Mouse (Mus musculus): ENCODE data around the gene C1qtnf6.

Gene C1qtnf6

GRCm38 (mm10) chr15:78514393-78515146 is 16.6 kb downstream of the C1qtnf6 start:
- DNase-seq: peak; percentile 66 to 76

DNA sequence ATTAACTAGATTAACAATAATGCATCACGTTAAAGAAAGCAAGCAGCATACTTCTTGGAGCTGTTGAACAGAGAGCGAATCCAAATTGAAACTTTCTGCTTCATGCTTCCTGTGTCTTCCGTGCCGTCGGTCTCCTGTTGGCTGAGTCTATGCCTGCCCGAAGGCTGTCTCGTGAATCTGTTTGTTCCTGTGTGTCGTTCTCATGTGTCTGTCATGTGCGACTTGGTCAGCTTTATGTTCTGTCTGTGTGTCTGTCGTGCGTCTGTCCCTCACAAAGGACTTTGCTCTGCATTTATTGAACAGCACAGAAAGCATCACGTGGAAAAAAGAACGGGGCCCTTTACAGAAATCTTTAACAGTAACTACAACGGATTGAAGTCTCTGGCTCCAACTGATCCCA is 18.2 kb downstream of the C1qtnf6 start:
- no peak for DNase-seq

GRCm38 (mm10) chr15:78511951-78512350 is 19.3 kb downstream of the C1qtnf6 start:
- DNase-seq: no peak

DNA sequence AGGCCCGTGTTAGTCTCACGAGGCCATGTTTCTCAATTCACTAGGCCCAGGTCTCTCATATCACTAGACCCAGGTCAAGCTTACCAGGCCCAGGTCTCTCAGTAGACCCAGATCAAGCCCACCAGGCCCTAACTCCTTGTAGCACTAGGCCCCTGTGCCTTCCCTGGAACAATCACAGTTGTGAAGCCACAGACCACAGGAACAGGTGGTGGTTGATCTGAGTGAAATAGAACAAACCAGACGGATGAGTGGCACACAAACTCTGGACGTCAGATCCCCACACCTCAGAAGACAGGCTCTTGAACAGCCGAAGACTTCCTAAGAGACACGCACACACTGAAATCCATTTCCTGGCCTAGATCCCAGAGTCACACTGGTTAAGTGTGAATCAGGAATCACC is 20.5 kb downstream of the C1qtnf6 start:
- no peak for DNase-seq

DNA sequence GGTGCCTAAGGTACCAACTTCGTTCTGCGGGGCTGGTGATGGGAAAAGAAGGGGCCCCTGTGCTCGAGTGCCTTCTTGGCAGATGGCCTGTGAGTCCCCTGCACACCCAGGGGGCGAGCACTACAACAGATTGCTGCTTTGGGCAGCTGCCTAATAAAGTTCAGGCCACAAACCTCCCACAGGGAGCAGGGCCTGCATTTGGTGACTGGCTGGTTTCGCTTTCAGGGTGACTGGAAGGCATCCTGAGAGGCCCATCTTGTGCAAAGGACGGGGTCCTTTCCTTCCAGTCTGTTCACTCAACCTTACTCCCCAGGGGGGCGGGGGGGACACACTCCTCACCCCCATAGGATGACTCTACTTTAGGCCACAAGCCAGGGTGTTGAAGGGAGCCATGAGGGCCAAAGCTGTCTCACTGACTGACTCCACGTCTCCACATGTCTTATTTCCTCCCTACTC is 21.1 kb downstream of the C1qtnf6 start:
- no peak for DNase-seq

DNA sequence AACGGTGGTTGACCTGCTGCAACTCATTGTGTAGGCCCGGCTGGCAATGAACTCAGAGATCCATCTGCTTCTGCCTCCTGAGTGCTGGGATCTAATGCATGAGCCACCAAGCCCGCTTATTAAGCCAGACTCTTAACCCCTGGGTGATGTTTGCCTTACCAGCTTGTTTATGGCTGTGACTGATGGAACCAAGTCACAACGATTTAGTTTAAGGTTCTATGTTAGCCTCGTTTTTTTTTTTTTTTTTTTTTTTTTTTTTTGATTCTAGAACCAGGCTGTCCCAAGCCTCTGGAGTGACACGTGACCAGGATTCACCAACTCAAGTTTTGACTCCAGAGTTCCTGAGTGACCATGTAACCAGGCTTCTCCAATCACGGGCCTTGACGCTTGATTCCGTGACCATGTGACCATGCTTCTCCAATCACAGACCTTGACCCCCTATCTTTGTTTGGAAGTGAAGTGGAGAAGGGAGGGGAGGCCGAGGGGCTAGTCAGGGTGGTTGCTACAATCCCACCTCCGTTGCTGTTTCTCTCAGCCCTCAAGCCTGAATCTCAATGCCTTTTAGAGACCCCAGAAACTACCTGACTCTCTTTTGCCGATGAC is 21.8 kb downstream of the C1qtnf6 start:
- no peak for DNase-seq

GRCm38 (mm10) chr15:78508443-78508842 is 22.8 kb downstream of the C1qtnf6 start:
- no peak for DNase-seq

GRCm38 (mm10) chr15:78505541-78505940 is 25.7 kb downstream of the C1qtnf6 start:
- DNase-seq: no peak

DNA sequence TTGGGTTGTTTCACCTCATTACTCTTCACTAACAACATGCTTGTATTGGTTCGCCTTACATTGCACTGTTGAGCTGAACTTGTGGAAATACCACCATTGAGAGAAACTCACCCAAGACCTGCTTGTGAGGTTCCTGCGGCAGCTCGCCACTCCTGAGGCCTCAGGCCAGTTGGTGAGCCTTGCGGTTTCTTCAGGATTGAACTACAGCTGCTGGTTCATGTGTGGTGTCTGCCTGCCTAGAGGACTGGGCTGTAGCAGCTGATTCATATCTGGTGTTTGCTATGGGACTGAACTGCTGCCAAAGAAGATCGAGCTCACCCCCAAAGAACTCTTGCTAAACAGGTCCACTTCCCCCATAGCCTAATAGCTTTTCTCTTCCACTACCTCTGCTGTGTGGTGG is 26.4 kb downstream of the C1qtnf6 start:
- no peak for DNase-seq

DNA sequence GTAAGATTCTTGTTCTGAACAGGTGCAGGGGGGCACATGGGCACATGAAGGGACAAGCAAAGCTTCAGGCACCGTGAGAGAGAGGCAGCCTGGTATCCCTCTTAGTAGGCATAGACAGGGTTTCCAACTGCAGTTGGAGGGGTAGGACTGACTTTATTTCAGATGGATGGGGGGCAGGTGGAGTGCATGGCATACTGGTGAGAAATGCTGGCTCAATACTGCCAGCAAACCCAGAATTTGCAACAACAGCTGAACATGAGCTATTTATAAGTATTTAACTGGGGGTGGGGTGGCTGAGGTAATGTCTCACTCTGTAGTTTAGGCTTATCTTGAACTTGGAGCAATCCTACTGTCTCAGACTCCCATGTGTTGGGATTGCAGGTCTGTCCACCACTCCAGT is 27.2 kb downstream of the C1qtnf6 start:
- DNase-seq: no peak

DNA sequence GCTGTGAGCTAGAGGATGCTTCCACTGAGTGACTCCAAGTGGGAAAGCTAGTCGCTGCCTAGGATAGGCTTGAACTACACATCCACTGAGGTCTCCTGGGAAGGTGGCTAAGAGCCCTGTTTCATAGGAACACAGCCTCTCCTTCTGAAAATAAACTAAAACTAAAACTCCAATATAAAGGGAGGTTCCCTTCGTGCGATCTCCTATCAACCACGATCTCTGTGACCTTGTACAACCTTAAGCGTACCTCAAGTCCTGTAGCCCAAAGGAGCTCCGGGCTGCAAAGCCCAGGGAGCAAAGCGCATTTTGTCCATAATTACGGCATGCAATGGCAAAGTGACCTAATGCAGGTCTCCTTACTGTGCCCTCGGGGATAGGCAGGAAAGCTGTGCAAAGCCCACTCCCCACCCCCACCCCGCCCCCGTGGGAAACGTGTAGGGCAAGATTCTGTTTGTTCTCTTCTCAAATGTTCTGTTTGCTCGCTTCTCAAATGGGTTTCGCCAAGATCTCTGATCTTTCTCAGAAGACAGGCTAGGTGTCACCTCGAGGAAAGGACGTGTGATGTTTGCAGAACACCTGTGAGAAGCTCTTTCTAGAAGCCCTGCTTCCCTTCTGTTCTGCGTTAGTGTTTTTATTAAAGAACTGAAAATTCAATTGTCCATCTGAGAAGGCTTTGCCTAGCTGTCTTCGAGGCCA is 28.6 kb downstream of the C1qtnf6 start:
- no peak for DNase-seq

GRCm38 (mm10) chr15:78494968-78495406 is 36.2 kb downstream of the C1qtnf6 start, which contains the start of gene Il2rb:
Il2rb (minus strand) TSS chr15:78495271.
- peak; percentile 45 to 64 for DNase-seq

- DNase-seq: no peak
These were observed 37.7 kb downstream of the C1qtnf6 start for GRCm38 (mm10) chr15:78493401-78494010.

GRCm38 (mm10) chr15:78491301-78491700 is 39.9 kb downstream of the C1qtnf6 start:
- no peak for DNase-seq

DNA sequence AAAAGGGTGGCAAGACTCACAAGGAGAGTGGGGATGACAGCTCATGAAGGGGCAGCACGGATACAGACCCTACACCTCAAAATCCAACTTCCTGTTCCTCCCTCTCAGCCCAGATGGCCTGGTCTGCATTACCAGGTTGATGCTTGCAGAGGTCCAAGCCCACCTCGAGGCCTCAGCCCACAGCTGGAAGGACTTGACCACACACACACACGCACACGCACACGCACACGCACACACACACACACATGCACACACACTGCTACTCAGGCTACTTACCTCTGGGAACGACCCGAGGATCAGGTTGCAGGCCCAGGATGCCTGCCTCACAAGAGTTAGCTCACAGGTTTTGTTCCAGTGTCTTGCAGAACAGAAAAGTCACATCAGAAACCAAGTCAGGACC is 41.3 kb downstream of the C1qtnf6 start:
- no peak for DNase-seq

DNA sequence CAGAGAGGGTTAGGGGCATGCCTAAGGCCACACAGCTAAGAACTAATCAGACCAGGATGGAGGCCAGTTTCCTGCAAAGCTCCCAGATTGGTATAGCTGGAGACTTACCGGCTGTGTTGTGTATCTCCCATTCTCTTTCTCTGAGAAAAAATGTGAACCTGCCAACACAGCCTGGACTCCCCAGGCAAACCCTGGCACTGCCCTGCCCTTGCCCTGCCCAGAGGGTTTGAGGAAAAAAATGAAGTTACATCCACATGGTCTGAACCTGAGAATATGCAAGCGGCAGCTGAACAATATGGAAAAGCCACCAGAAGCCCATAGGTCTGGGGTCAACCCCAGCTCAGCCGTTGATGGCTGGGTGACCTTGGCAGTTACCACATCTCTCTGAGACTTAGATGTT is 42.0 kb downstream of the C1qtnf6 start:
- DNase-seq: no peak

DNA sequence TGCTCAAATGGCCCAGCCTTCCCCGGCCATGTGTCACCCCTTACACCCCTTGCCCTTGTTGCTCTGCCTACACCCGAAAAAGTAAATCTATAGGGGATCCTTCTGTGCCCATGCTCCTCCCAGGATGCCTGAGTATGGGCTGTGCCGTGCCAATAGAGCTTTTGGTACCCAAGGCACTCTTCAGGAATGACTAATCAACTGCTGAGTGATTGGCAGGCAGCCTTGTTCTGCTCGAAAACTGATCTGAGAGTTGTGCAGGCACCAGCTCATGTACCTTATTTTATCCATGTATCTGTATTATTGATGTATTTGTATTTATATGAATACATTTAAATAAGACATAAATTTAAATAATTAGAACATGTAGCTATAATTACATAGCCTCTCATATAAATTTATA is 44.1 kb downstream of the C1qtnf6 start:
- no peak for DNase-seq

- DNase-seq: no peak
These were observed 44.7 kb downstream of the C1qtnf6 start for GRCm38 (mm10) chr15:78486564-78486963.

DNA sequence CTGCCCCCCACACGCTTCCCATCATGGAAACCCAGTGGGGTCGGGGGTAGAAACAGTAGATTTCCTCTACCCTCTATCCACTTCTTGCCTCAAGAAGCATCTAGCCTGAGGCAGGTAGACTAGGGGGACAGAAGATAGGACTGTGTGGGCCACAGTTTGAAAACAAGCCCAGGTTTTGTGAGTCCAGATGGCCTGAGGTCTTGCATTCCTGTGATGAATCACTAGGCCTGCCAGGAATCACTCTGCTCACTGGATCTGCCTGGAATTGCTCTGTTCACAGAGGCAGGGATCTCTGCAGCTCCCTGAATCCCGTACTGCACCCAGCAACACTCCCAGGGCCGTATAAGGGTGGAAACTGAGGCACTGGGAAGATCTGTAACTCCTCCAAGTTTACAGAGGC is 47.9 kb downstream of the C1qtnf6 start:
- no peak for DNase-seq

DNA sequence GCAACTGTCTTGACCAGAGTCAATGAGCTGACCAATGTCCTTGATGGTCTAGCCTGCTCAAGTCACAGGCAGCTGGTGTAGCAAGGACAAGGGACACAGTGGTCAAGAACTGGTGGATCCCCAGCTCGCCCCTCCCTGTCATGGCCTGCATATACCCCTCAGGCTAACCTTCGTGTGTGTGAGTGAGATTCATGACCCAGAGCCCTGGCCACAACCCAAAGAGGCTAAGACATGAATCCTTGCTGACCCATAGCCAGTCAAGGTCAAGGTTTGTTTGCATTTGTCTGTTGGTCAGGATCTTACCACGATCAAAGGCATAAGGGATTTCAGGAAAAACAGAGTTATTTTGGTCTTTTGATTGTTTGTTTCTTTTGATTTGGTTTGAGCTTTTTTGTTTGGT is 48.7 kb downstream of the C1qtnf6 start:
- no peak for DNase-seq

- DNase-seq: peak in 1 of 2 experiments; percentile 27
These were observed 49.7 kb downstream of the C1qtnf6 start for GRCm38 (mm10) chr15:78481448-78482000.

DNA sequence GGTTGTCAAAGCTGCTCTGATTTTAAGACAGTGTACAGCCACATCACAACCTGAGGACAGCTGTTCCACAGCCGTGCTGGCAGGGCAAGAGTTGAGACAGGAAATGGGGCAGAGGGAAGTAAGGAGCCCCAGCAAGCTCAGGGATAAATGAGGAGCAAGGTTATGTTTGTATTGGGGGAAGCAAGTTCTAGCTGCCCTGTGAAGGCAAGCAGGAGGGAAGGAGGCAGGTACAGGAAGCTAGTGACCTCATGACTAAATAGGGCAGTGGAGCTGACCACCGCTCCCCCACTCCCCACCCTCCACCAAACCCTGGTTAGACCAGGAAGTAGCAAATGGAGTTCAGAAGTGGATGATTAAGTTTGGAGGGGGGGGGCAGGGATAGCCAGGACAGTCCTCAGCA is 50.2 kb downstream of the C1qtnf6 start:
- no peak for DNase-seq

DNA sequence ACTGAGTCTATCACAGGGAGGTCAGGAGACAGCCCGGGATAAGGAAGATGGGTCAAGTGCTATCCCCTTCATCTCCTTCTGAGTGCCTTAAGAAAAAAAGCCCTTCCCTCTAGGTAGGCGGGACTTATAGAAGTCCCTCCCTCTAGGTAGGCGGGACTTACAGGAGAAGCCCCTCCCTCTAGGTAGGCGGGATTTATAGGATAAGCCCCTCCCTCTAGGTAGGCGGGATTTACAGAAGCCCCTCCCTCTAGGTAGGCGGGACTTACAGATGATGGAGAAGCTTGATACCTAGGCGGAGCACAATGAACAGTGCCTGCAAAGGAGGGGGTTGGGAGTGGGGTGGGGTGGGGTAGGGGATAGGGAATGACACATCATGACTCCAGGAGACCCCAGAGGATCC is 51.1 kb downstream of the C1qtnf6 start:
- DNase-seq: no peak
